Mouse (Mus musculus): ENCODE results near the gene Fxr2.
"Not testable (repeated sequence)": the region's sequence is repeated elsewhere in the genome, so short reads cannot be mapped to it uniquely, and the experiment has no call there.

Fxr2 gene

DNA sequence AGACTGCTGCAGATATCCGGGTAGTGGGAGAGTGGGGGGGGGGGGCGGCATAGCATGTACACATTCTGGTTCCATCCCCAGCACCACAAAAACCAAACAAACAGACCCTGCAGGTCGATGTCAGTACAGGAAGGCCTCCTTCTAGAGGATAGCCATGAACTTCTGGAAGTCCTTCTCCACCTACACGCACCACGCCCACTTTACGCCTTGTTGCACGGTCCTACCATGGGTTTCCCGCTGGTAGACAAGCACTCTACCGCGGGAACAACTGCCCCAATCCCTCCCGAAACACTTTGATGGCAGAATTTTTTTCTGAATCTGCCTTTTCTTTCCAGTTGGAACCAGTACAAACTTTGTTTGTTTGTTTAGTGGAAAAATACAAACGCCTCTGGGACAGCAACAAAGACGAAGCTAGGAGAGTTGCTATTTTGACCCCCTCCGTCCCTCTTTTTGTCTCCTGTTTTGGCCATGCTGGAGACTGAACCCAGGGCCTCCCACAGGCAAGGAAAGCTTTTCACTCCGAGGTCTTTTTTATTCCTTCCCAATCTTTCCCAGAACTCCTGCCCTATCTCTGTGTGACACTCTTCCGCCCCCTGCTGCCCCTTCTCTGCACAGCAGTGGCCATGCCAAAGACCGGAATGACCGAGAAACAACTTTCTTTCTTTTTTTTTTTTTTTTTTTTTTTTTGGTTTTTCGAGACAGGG, 19.1 kb upstream of the Fxr2 start:
- peak; percentile 91 for DNase-seq

DNA sequence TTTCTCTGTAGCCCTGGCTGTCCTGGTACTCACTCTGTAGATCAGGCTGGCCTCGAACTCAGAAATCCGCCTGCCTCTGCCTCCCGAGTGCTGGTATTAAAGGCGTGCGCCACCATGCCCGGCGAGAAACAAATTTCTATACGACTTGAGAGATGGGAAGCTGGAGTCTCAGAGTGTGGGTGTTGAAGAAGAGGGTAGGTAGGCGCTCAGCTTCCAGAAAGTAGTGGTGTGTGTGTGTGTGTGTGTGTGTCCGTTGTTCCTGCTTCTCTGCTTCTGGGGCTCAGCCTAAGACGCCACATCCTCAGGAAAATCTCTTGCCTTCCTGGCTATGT, 18.6 kb upstream of the Fxr2 start:
- not testable (repeated sequence) for DNase-seq

DNA sequence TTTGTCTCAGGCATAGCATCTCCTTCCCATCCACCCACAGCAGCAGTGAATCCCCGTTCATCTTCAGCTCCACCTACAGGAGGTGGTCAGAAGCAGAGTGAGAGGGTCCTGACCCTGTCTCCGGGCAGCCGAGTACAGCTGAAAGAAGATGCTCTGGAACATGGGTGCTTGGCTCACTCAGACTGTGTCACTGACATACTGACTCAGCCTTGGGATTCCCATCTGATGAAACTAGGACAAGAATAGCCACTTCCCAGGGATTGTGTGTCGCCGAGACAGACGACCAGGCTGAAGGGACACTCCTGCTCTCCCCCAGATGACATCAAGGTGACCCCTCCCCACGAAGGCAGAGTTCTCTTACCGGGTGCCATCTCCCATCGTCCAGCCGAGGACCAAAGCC, 16.0 kb upstream of the Fxr2 start:
- DNase-seq: no peak

DNA sequence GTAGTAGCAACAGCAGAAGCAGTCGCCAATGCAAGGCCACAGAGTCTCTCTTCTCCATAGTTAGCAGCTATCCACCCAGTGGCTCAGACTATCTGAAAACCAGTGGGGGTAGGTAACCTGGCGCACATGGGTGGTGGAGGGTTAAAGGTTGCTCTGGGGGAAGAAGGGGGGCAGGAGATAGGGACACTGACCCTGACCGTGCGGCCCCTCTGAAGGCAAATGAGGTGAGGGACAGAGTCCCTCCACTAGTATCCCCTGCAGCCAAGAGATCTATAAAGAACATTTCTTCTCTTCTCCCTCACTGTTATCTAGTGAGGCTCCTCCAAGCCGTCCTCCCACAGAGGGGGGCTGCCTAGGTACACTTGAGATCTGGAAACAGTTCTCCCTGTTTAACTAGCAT, 15.0 kb upstream of the Fxr2 start, which contains the start of gene Shbg:
Gene Shbg, minus strand, starts transcription at position 101 of the 400 bp plus-strand sequence.
- no peak for DNase-seq

DNA sequence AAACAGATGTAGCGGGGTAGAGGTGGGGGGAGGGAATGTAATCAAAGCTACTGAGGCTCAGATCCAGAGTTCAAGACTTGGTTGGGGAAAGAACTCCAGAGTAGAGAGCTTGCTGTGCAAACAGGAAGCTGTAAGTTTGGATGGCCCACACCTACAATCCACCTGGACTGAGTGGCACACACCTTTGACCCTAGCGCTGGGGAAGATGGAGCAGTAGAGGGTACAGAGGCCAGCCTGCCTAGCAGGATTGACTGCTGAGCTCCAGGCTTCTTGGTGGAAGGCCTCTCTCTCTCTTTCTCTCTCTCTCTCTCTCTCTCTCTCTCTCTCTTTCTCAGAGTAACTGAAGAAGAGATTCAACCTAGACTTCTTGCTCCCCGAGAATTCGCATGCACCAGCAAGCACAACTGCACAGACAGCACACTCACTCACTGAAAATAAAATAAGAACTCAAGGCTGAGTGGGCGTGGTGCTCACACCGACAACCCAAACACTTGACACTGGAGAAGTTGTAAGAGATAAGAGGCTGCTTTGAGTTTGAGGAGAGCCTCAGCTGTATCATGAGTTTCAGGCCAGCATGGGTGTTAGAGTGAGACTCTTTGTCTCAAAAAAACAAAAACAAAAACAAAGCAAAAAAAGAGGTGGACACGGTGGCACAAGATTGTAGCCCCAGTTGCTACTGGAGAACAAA, 12.3 kb upstream of the Fxr2 start:
- DNase-seq: no peak

GRCm38 (mm10) chr11:69621571-69622268, 11.1 kb upstream of the Fxr2 start, which contains the start of gene Sat2:
TSS of gene Sat2 (plus strand) at chr11:69622024.
- peak; percentile 77 for DNase-seq

GRCm38 (mm10) chr11:69622406-69622805, 10.4 kb upstream of the Fxr2 start:
- DNase-seq: peak; percentile 30

DNA sequence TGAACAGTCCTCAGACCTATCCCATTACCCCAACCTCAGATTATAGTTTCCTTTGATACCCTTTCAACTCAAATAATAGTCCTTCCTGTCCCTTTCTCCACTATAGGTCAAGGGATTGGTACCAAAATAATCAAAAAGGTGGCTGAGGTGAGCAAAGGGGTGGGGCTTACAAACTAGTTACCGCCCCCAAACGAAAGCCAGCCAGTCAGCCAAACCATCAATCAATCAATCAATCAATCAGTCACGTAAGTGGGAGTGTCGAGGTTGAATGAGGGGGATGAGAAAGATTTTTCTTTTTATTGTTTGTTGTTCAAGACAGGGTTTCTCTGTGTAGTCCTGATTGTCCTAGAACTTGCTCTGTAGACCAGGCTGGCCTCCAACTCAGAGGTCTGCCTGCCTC, 9.8 kb upstream of the Fxr2 start:
- DNase-seq: no peak

- DNase-seq: not testable (repeated sequence)
Observed at GRCm38 (mm10) chr11:69624339-69624738, 8.5 kb upstream of the Fxr2 start.

DNA sequence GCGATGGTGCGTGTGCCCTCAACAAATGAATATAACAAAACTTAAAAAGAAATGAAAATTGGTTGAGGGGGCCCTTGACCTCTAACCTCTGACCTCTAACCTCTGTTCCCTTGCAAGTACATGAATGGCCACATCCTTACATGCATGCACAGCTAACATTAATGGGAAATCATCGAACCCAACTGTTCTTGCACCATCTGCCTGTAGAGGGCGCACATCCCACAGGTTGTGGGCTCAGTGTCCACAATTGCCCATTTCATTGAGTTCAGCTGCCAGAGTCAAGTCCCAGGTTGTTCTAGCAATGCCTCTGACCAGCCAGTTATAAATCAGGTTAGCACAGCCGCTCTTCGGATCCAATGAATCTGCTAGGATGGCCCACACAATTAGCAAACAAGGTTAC, 4.5 kb upstream of the Fxr2 start:
- peak; percentile 83 for DNase-seq

GRCm38 (mm10) chr11:69629802-69630201, 3.0 kb upstream of the Fxr2 start:
- peak; percentile 29 for DNase-seq

- no peak for DNase-seq
Observed at GRCm38 (mm10) chr11:69633128-69633866, 507 bp downstream of the Fxr2 start.

DNA sequence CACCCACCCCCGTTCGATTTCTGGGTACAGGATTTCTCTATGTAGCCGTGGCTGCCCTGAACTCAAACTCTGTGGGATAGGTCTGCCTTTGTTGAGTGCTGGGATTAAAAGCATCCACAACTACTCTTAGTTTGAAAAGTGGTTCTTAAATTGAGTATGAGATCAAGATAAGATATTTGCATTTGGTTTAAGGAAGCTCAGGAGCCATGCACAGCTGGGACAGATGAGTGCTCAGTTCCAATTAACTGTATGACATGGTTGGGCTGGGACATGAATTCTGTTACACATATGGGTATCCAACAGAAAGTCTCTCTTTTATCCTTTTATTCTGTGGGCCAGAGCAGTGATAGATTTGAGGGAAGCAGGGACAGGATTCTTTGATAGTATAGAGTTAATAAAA, 2.7 kb downstream of the Fxr2 start:
- DNase-seq: no peak

DNA sequence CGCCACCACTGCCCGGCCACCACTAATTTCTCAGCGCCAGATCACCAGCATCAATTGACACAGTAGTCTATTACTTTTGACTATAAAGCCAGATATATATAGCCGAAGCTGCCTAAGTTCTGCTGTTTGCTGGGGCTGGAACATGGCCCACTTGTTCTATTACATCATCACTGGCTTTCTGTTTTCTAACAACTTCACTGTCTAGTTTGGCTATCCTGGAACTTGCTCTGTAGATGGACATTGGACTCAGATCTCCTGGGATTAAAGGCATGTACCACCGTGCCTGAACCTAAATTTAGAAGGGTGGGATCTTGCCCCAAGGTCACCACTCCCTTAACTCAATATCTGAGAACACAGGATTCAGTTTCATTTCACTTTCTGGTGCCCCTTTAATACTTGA, 13.1 kb downstream of the Fxr2 start:
- no peak for DNase-seq

DNA sequence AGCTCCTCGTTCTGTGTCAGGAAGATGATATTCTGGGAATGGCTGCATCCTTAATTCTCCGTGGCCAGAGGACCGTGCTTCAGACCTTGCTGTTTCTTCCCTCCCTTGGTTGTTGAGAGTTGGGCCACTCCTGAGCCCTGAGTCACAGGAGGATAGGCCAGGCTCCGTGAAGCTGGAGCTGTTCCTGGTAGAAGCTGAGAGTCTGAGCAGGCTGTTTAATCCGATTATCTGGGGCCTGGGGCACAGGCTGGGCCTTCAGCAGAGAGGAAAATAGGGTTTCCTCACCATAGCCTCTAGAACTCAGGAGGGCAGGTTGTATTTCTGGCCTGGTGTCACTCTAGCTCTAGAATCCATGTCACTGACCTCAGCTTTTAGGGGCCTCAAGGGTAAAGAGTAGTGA, 20.6 kb downstream of the Fxr2 start:
- DNase-seq: no peak

DNA sequence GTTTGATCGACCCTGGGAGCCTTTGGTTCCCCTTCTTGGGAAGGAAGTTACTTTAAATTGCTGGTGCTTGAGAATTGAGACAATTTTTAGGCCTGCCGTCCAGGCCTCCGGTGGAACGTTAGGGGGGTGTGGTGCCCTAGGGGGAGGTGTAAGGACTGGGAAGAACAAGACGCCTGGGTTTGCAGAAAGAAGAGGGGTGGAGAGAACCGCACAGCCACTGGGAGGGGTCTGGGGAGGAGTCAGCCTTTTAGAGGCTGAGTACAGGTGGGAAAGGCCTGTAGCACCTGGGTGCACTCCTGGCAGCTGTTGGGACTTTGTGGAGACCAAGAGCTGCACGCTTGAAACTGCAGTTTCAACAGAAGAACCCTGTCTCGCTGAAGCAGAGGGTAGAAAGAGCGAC, 22.0 kb downstream of the Fxr2 start:
- DNase-seq: no peak

DNA sequence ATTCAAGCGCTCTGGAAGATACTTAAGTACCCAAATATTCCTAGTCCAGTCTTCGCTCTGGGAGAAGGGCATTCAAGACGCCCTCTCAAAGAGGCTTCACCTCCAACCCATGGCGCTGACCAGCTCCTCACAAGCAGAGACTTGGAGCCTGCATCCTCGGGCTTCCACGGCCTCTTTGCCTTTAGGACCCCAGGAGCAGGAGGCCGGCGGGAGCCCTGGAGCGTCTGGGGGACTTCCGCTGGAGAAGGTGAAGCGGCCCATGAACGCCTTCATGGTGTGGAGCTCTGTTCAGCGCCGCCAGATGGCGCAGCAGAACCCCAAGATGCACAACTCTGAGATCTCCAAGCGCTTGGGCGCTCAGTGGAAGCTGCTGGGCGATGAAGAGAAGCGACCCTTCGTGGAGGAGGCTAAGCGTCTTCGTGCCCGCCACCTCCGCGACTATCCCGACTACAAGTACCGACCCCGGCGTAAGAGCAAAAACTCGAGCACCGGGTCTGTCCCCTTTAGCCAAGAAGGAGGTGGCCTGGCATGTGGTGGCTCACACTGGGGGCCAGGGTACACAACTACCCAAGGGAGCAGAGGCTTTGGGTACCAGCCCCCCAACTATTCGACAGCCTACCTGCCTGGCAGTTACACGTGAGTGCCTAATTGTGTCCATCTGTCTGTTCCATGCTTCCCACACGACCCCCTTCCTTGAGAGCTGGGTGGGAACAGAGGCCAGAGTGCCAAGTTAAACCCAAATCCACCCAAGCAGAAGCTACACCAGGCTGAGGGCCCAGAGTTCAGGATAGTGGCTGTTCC, 22.7 kb downstream of the Fxr2 start, which contains the start of gene Sox15:
Gene Sox15, plus strand, starts transcription at position 51 of the 801 bp plus-strand sequence.
- peak; percentile 83 for DNase-seq

GRCm38 (mm10) chr11:69656065-69656455, 23.3 kb downstream of the Fxr2 start:
- no peak for DNase-seq

DNA sequence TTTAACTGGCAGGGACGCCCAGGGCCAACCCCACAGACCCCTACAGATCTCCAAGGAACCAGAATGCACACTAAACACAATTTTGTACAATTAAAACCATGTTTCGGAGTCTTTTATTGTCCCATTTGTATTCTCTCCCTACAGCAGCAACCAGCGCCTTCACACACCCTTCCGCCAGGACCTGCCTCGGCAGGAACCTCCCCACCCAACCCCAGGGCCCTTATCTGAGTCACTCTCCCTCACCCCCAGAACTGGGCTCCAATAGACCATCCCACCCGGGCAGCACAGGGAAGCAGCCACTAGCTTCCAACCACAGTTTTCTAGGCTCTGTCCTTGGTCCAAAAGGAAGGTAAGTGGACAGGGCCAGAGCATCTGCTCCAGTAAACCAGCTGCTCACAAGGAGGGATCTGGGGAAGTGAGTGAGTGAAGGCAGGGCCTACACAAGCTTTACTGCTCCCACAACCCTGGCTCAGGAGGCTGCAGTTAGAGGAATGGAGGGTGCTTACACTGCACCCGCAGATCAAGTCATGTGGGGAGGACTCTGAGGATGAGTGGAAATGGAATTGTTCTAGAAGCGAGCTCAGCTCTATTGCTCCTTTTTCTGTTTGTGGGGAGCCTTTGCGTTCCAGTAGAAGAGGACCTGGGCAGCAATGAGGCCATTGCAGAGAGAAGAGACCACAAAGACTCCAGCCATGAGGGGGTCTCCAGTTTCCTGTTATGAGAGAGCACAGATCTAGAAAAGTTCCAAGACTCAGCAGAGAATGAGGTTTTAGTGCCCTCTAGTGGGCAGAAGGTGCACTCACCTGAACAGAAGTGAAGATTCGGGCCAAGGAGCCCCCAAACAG, 24.0 kb downstream of the Fxr2 start:
- peak; percentile 48 for DNase-seq

DNA sequence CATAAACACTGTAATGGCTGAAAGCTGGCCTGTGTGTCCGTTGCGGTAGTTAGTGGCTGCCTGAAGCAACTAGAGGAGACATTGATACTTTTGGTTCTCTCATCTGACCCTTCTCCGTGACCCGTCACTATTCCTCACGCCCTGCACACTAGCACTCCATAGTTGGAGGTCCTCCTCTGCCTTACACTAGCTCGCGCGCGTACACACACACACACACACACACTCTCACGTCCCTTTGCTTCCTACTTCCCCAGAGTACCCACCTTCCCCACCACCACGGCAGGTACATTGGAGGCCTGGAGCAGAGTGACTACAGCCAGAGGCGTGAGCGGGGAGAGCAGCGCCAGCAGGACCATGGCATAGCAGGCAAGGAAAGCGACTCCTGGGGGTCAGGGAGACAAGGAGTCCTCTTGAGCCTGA, 24.7 kb downstream of the Fxr2 start:
- DNase-seq: no peak

- DNase-seq: peak; percentile 33
Observed at GRCm38 (mm10) chr11:69661221-69661881, 28.6 kb downstream of the Fxr2 start.

Data from kidney, postnatal 14 days (tissue).